Mouse (Mus musculus): ENCODE measurements around the gene Ppp1r15a. TPM values are rescaled to one million over a fixed set of nuclear protein-coding genes. Genes with fewer than 3 reads are reported as not detected.

The Ppp1r15a gene
- polyA plus RNA-seq, 1 experiment: 119 TPM

GRCm38 (mm10) chr7:45524841-45525621 lies 1.0 kb downstream of the Ppp1r15a start:
- no peak for DNase-seq (ENCODE audit: low read depth in 1 of 2, low spot score in 2 of 2)

GRCm38 (mm10) chr7:45523678-45524170 lies 2.3 kb downstream of the Ppp1r15a start:
- WGBS: 76% methylated on average over 13 of the region's 13 CpGs
- TF ChIP-seq POLR2A (IDR thresholded peaks at IDR 0.05; ENCODE audit: low read depth, low read length): no peak
- TF ChIP-seq CTCF (IDR thresholded peaks at IDR 0.05; ENCODE audit: extremely low read depth, insufficient read depth, insufficient read length, insufficient replicate concordance): no peak
- H3K27ac ChIP-seq (ENCODE audit: insufficient read depth, low read length): no peak overlapping the region
- H3K4me3 ChIP-seq (ENCODE audit: extremely low read depth, insufficient read depth, insufficient read length): peak overlapping the region; percentile 39; the same call in 1 of the 2 replicates
- H3K27me3 ChIP-seq (ENCODE audit: control insufficient read depth, insufficient read depth, low read length): no peaks in the 10 kb centered on the region
- DNase-seq (ENCODE audit: low read depth in 1 of 2, low spot score in 2 of 2): no peak
- H3K36me3 ChIP-seq (ENCODE audit: control insufficient read depth, insufficient read depth, low read length): peaks cover 7% of the 10 kb centered on the region
- peaks cover 6% of the 10 kb centered on the region; the same call in 1 of the 2 replicates for H3K4me1 ChIP-seq (ENCODE audit: control insufficient read depth, insufficient read depth, insufficient read length)

More at GRCm38 (mm10) chr7:45524841-45525621, 1.0 kb downstream of the Ppp1r15a start:
- WGBS: 30% methylated on average over 12 of the region's 12 CpGs
- Histone ChIP-seq H3K4me3 (ENCODE audit: extremely low read depth, insufficient read depth, insufficient read length) (peak overlapping the region; percentile 85), H3K4me1 (ENCODE audit: control insufficient read depth, insufficient read depth, insufficient read length) (peaks cover 6% of the 10 kb centered on the region; the same call in 1 of the 2 replicates), H3K27ac (ENCODE audit: insufficient read depth, low read length) (peak overlapping the region; percentile 95), H3K27me3 (ENCODE audit: control insufficient read depth, insufficient read depth, low read length) (no peaks in the 10 kb centered on the region), H3K36me3 (ENCODE audit: control insufficient read depth, insufficient read depth, low read length) (peaks cover 7% of the 10 kb centered on the region)
- TF ChIP-seq CTCF (IDR thresholded peaks at IDR 0.05; ENCODE audit: extremely low read depth, insufficient read depth, insufficient read length, insufficient replicate concordance) (no peak), POLR2A (IDR thresholded peaks at IDR 0.05; ENCODE audit: low read depth, low read length) (no peak; the same call in 1 of the 2 replicates)

- Histone ChIP-seq H3K27me3 (ENCODE audit: control insufficient read depth, insufficient read depth, low read length) (no peaks in the 10 kb centered on the region), H3K4me3 (ENCODE audit: extremely low read depth, insufficient read depth, insufficient read length) (peak overlapping the region; percentile 0), H3K36me3 (ENCODE audit: control insufficient read depth, insufficient read depth, low read length) (peaks cover 7% of the 10 kb centered on the region), H3K27ac (ENCODE audit: insufficient read depth, low read length) (no peak overlapping the region), H3K4me1 (ENCODE audit: control insufficient read depth, insufficient read depth, insufficient read length) (peaks cover 6% of the 10 kb centered on the region; the same call in 1 of the 2 replicates)
- DNase-seq (ENCODE audit: low read depth in 1 of 2, low spot score in 2 of 2): no peak
- TF ChIP-seq CTCF (IDR thresholded peaks at IDR 0.05; ENCODE audit: extremely low read depth, insufficient read depth, insufficient read length, insufficient replicate concordance) (no peak), POLR2A (IDR thresholded peaks at IDR 0.05; ENCODE audit: low read depth, low read length) (no peak)
- 83% methylated on average over 18 of the region's 18 CpGs for WGBS
Measured at GRCm38 (mm10) chr7:45522957-45523676, 3.0 kb downstream of the Ppp1r15a start.

GRCm38 (mm10) chr7:45522194-45522752 lies 3.8 kb downstream of the Ppp1r15a start:
- 0 out of 2 replicates have a peak overlapping the region, but pooled peaks have one; percentile 89 for H3K27ac ChIP-seq (ENCODE audit: insufficient read depth, low read length)
- no peak for DNase-seq (ENCODE audit: low read depth in 1 of 2, low spot score in 2 of 2)
- TF ChIP-seq POLR2A (IDR thresholded peaks at IDR 0.05; ENCODE audit: low read depth, low read length) (no peak), CTCF (IDR thresholded peaks at IDR 0.05; ENCODE audit: extremely low read depth, insufficient read depth, insufficient read length, insufficient replicate concordance) (no peak)
- peaks cover 6% of the 10 kb centered on the region; the same call in 1 of the 2 replicates for H3K4me1 ChIP-seq (ENCODE audit: control insufficient read depth, insufficient read depth, insufficient read length)
- peaks cover 7% of the 10 kb centered on the region for H3K36me3 ChIP-seq (ENCODE audit: control insufficient read depth, insufficient read depth, low read length)
- H3K27me3 ChIP-seq (ENCODE audit: control insufficient read depth, insufficient read depth, low read length): no peaks in the 10 kb centered on the region
- WGBS: 63% methylated on average over 16 of the region's 16 CpGs
- 0 out of 2 replicates have a peak overlapping the region, but pooled peaks have one; percentile 2 for H3K4me3 ChIP-seq (ENCODE audit: extremely low read depth, insufficient read depth, insufficient read length)

- peak overlapping the region; percentile 89 for H3K27ac ChIP-seq (ENCODE audit: insufficient read depth, low read length)
- TF ChIP-seq POLR2A (IDR thresholded peaks at IDR 0.05; ENCODE audit: low read depth, low read length) (peak; percentile 14), CTCF (IDR thresholded peaks at IDR 0.05; ENCODE audit: extremely low read depth, insufficient read depth, insufficient read length, insufficient replicate concordance) (no peak)
- H3K4me1 ChIP-seq (ENCODE audit: control insufficient read depth, insufficient read depth, insufficient read length): peaks cover 6% of the 10 kb centered on the region; the same call in 1 of the 2 replicates
- no peaks in the 10 kb centered on the region for H3K27me3 ChIP-seq (ENCODE audit: control insufficient read depth, insufficient read depth, low read length)
- peak; percentile 91 to 93 for DNase-seq (ENCODE audit: low read depth in 1 of 2, low spot score in 2 of 2)
- WGBS: under 1% methylated on average over 28 of the region's 28 CpGs
- peak overlapping the region; percentile 66 for H3K4me3 ChIP-seq (ENCODE audit: extremely low read depth, insufficient read depth, insufficient read length)
- H3K36me3 ChIP-seq (ENCODE audit: control insufficient read depth, insufficient read depth, low read length): peaks cover 7% of the 10 kb centered on the region
Measured at GRCm38 (mm10) chr7:45521728-45522184, 4.3 kb downstream of the Ppp1r15a start.

- WGBS: 93% methylated on average over 7 of the region's 7 CpGs
- DNase-seq (ENCODE audit: low read depth in 1 of 2, low spot score in 2 of 2): no peak
- peaks cover 7% of the 10 kb centered on the region for H3K36me3 ChIP-seq (ENCODE audit: control insufficient read depth, insufficient read depth, low read length)
- no peak overlapping the region for H3K27ac ChIP-seq (ENCODE audit: insufficient read depth, low read length)
- H3K4me1 ChIP-seq (ENCODE audit: control insufficient read depth, insufficient read depth, insufficient read length): peaks cover 6% of the 10 kb centered on the region; the same call in 1 of the 2 replicates
- no peaks in the 10 kb centered on the region for H3K27me3 ChIP-seq (ENCODE audit: control insufficient read depth, insufficient read depth, low read length)
- H3K4me3 ChIP-seq (ENCODE audit: extremely low read depth, insufficient read depth, insufficient read length): no peak overlapping the region
- no peak for TF ChIP-seq POLR2A (IDR thresholded peaks at IDR 0.05; ENCODE audit: low read depth, low read length)
- TF ChIP-seq CTCF (IDR thresholded peaks at IDR 0.05; ENCODE audit: extremely low read depth, insufficient read depth, insufficient read length, insufficient replicate concordance): no peak
Measured at GRCm38 (mm10) chr7:45520605-45521004, 5.5 kb downstream of the Ppp1r15a start.
